Comparison of ENCODE assay signal across 8 mouse cellular contexts in genomic region chr4:139380207-139380748, GRCm38 (mm10). TPM values are rescaled to one million over a fixed set of nuclear protein-coding genes. Genes with fewer than 3 reads are reported as not detected.
DNase-seq lines count a peak whose midpoint lies in the region; ATAC-seq and TF ChIP-seq lines count a peak whose summit lies in the region.

No protein-coding gene starts in this region.

- under 1% methylated on average over 54 of the region's 54 CpGs for WGBS in forebrain, embryonic 16.5 days
- under 1% methylated on average over 52 of the region's 54 CpGs for WGBS in lung, embryonic 14.5 days
- WGBS in olfactory bulb, adult 2 months = under 1% methylated on average over 54 of the region's 54 CpGs
- under 1% methylated on average over 54 of the region's 54 CpGs for WGBS in thymus, adult 2 months

- peak overlapping the region; percentile 78 for H3K27ac ChIP-seq in forebrain, embryonic 16.5 days (ENCODE audit: low read length)
- H3K27ac ChIP-seq in layer of hippocampus, adult 2 months = peak overlapping the region; percentile 92
- H3K27ac ChIP-seq in lung, embryonic 14.5 days (ENCODE audit: low read depth) = peak overlapping the region; percentile 83
- H3K27ac ChIP-seq in olfactory bulb, adult 2 months (ENCODE audit: insufficient read depth, low read depth, low read length) = peak overlapping the region; percentile 73
- H3K27ac ChIP-seq in thymus, adult 2 months (ENCODE audit: control insufficient read depth, insufficient read depth, low read length) = peak overlapping the region; percentile 32; the same call in 1 of the 2 replicates

- intact Hi-C loops in heart, postnatal 36 days (cut with DNase I) = loop anchor here (1.0 kb wide), 1 partner anchor 28 kb away; the partner anchor contains the start of genes Emc1, Mrto4 and Ubr4

- peak; percentile 64 for TF ChIP-seq POLR2A in olfactory bulb, adult 2 months (IDR thresholded peaks at IDR 0.05; ENCODE audit: insufficient read depth, low read depth, low read length)
- peak; percentile 83 for TF ChIP-seq POLR2A in thymus, adult 2 months (IDR thresholded peaks at IDR 0.05; ENCODE audit: control insufficient read depth, extremely low read depth, insufficient read depth, low read length, poor library complexity)

- H3K4me1 ChIP-seq in G1E (ENCODE audit: insufficient read depth, low read depth, low read length) = peaks cover 40% of the 10 kb centered on the region
- peaks cover 20% of the 10 kb centered on the region for H3K4me1 ChIP-seq in forebrain, embryonic 16.5 days (replicated peaks; ENCODE audit: control insufficient read depth, insufficient read depth, low read length)
- H3K4me1 ChIP-seq in lung, embryonic 14.5 days (ENCODE audit: insufficient read depth) = peaks cover 5% of the 10 kb centered on the region; the same call in 1 of the 2 replicates
- H3K4me1 ChIP-seq in olfactory bulb, adult 2 months (ENCODE audit: control insufficient read depth, insufficient read depth, low read length) = peaks cover 5% of the 10 kb centered on the region
- H3K4me1 ChIP-seq in thymus, adult 2 months (replicated peaks; ENCODE audit: control insufficient read depth, insufficient read depth, low read length) = peaks cover 11% of the 10 kb centered on the region

- no peak for TF ChIP-seq CTCF in G1E (IDR thresholded peaks at IDR 0.05; ENCODE audit: low read depth, low read length)
- TF ChIP-seq CTCF in layer of hippocampus, adult 2 months (conservative IDR thresholded peaks at IDR 0.05) = peak; percentile 48
- peak; percentile 26 for TF ChIP-seq CTCF in lung, embryonic 14.5 days (IDR thresholded peaks at IDR 0.05; ENCODE audit: low read depth)
- TF ChIP-seq CTCF in olfactory bulb, adult 2 months (IDR thresholded peaks at IDR 0.05; ENCODE audit: insufficient read depth, low read depth, low read length) = no peak
- TF ChIP-seq CTCF in thymus, adult 2 months (IDR thresholded peaks at IDR 0.05; ENCODE audit: borderline replicate concordance, control insufficient read depth, extremely low read depth, insufficient read depth, low read length, poor library complexity) = peak; percentile 42; the same call in 1 of the 2 replicates

- H3K36me3 ChIP-seq in G1E (replicated peaks) = peaks cover 54% of the 10 kb centered on the region
- peaks cover 6% of the 10 kb centered on the region for H3K36me3 ChIP-seq in forebrain, embryonic 16.5 days (ENCODE audit: control insufficient read depth, insufficient read depth)
- H3K36me3 ChIP-seq in lung, embryonic 14.5 days (ENCODE audit: insufficient read depth) = peaks cover 29% of the 10 kb centered on the region
- peaks cover 3% of the 10 kb centered on the region; the same call in 1 of the 2 replicates for H3K36me3 ChIP-seq in thymus, adult 2 months (ENCODE audit: control insufficient read depth, insufficient read depth, low read length)

- DNase-seq in G1E (ENCODE audit: low spot score) = peak; percentile 94
- peak; percentile 98 to 100 for DNase-seq in cerebellum, adult 18-20 months
- DNase-seq in heart, postnatal 36 days = peak; percentile 100
- peak; percentile 100 for DNase-seq in layer of hippocampus, adult 2 months (ENCODE audit: low spot score in 2 of 2)
- DNase-seq in lung, embryonic 14.5 days = peak; percentile 100
- peak; percentile 100 for DNase-seq in thymus, adult 2 months

- peak; percentile 79 for ATAC-seq in G1E (ENCODE audit: extremely low read depth, insufficient number of reproducible peaks, low FRiP score, poor library complexity, severe bottlenecking)
- peak; percentile 95 for ATAC-seq in forebrain, embryonic 16.5 days
- peak; percentile 96 for ATAC-seq in lung, embryonic 14.5 days (ENCODE audit: insufficient read depth)

- H3K9me3 ChIP-seq in G1E (replicated peaks) = no peaks in the 10 kb centered on the region
- no peaks in the 10 kb centered on the region for H3K9me3 ChIP-seq in forebrain, embryonic 16.5 days (ENCODE audit: control insufficient read depth, low read length)
- no peaks in the 10 kb centered on the region for H3K9me3 ChIP-seq in lung, embryonic 14.5 days (ENCODE audit: low read depth, low read length)

- H3K9ac ChIP-seq in forebrain, embryonic 16.5 days (replicated peaks; ENCODE audit: low read depth, low read length) = peak overlapping the region; percentile 72
- H3K9ac ChIP-seq in lung, embryonic 14.5 days = peak overlapping the region; percentile 81

- H3K4me3 ChIP-seq in G1E (ENCODE audit: low read depth, low read length) = peak overlapping the region; percentile 84
- H3K4me3 ChIP-seq in forebrain, embryonic 16.5 days (replicated peaks; ENCODE audit: low read length) = peak overlapping the region; percentile 69
- peak overlapping the region; percentile 93 for H3K4me3 ChIP-seq in layer of hippocampus, adult 2 months
- H3K4me3 ChIP-seq in lung, embryonic 14.5 days (ENCODE audit: low read depth, low read length) = peak overlapping the region; percentile 85
- peak overlapping the region; percentile 86 for H3K4me3 ChIP-seq in olfactory bulb, adult 2 months (ENCODE audit: insufficient read depth, low read depth, low read length)
- peak overlapping the region; percentile 73 for H3K4me3 ChIP-seq in thymus, adult 2 months (ENCODE audit: control insufficient read depth, insufficient read depth, low read length)

- peak overlapping the region; percentile 95 for H3K4me2 ChIP-seq in forebrain, embryonic 16.5 days (ENCODE audit: low read length)
- peak overlapping the region; percentile 81 for H3K4me2 ChIP-seq in lung, embryonic 14.5 days

- H3K27me3 ChIP-seq in G1E (ENCODE audit: insufficient read depth, low read length) = no peaks in the 10 kb centered on the region
- H3K27me3 ChIP-seq in forebrain, embryonic 16.5 days (replicated peaks; ENCODE audit: control insufficient read depth, insufficient read depth, low read length) = no peaks in the 10 kb centered on the region
- H3K27me3 ChIP-seq in lung, embryonic 14.5 days (ENCODE audit: insufficient read depth, low read length) = no peaks in the 10 kb centered on the region
- no peaks in the 10 kb centered on the region for H3K27me3 ChIP-seq in thymus, adult 2 months (ENCODE audit: control insufficient read depth, insufficient read depth, low read length)

RNA-seq across cellular contexts. Expression of gene Ubr4, which starts 27.9 kb away (rescaled TPM):
- total RNA-seq in G1E (2014; fragmentation: Nextera tagmentation) (386 and 393 TPM in 2 replicates), G1E (2017) (62.2 and 68.1 TPM in 2 replicates)
- polyA plus RNA-seq in G1E (2012) = 67.8 and 132 TPM in 2 replicates
- polyA plus RNA-seq in forebrain, embryonic 16.5 days (2015; fragmentation: Nextera tagmentation; extraction: Ambion mirVana) = 84.3 and 87.7 TPM in 2 replicates
- total RNA-seq in heart, postnatal 36 days (2021) = 100 to 1,000 TPM; 107 to 109 TPM
- 100 to 1,000 TPM; 171 to 176 TPM for total RNA-seq in layer of hippocampus, adult 2 months (2021)
- polyA plus RNA-seq in lung, embryonic 14.5 days (2014; fragmentation: Nextera tagmentation; extraction: Ambion mirVana) = 82.2 and 84.5 TPM in 2 replicates
- 57.4 and 354 TPM in 2 replicates for polyA plus RNA-seq in olfactory bulb, adult 2 months (2012; ENCODE audit: insufficient read depth, insufficient read length, low replicate concordance, missing spikeins)
- 301 and 312 TPM in 2 replicates for polyA plus RNA-seq in thymus, adult 2 months (2012; rRNA removed)

RNA-seq across cellular contexts. Expression of gene Emc1, which starts 27.9 kb away (rescaled TPM):
- total RNA-seq in G1E (2014; fragmentation: Nextera tagmentation) (21.4 and 26.9 TPM in 2 replicates), G1E (2017) (20.3 and 20.8 TPM in 2 replicates)
- polyA plus RNA-seq in G1E (2012) = 5.3 and 9.4 TPM in 2 replicates
- 43.2 and 45.6 TPM in 2 replicates for polyA plus RNA-seq in forebrain, embryonic 16.5 days (2015; fragmentation: Nextera tagmentation; extraction: Ambion mirVana)
- total RNA-seq in heart, postnatal 36 days (2021) = 10 to 100 TPM; 50.2 to 50.6 TPM
- total RNA-seq in layer of hippocampus, adult 2 months (2021) = 10 to 100 TPM; 90.8 to 96.6 TPM
- polyA plus RNA-seq in lung, embryonic 14.5 days (2014; fragmentation: Nextera tagmentation; extraction: Ambion mirVana) = 28.7 and 31.0 TPM in 2 replicates
- not detected in 2 replicates for polyA plus RNA-seq in olfactory bulb, adult 2 months (2012; ENCODE audit: insufficient read depth, insufficient read length, low replicate concordance, missing spikeins)
- polyA plus RNA-seq in thymus, adult 2 months (2012; rRNA removed) = 34.2 and 41.6 TPM in 2 replicates

RNA-seq across cellular contexts. Expression of gene Mrto4, which starts 27.9 kb away (rescaled TPM):
- total RNA-seq in G1E (2014; fragmentation: Nextera tagmentation) (60.7 and 78.4 TPM in 2 replicates), G1E (2017) (65.6 and 75.9 TPM in 2 replicates)
- polyA plus RNA-seq in G1E (2012) = 68.6 and 97.0 TPM in 2 replicates
- polyA plus RNA-seq in forebrain, embryonic 16.5 days (2015; fragmentation: Nextera tagmentation; extraction: Ambion mirVana) = 109 and 111 TPM in 2 replicates
- 10 to 100 TPM; 26.8 to 28.6 TPM for total RNA-seq in heart, postnatal 36 days (2021)
- 10 to 100 TPM; 51.5 to 53.6 TPM for total RNA-seq in layer of hippocampus, adult 2 months (2021)
- polyA plus RNA-seq in lung, embryonic 14.5 days (2014; fragmentation: Nextera tagmentation; extraction: Ambion mirVana) = 118 and 136 TPM in 2 replicates
- polyA plus RNA-seq in olfactory bulb, adult 2 months (2012; ENCODE audit: insufficient read depth, insufficient read length, low replicate concordance, missing spikeins) = not detected in 2 replicates
- 33.7 and 37.6 TPM in 2 replicates for polyA plus RNA-seq in thymus, adult 2 months (2012; rRNA removed)

Comparison
In these comparisons a context has a peak if more than half of its experiments do, and no peak if none do; other contexts are left out.
1. Peak in every context shown above with its lines: DNase-seq, ATAC-seq, H3K4me3 ChIP-seq and H3K27ac ChIP-seq.
2. CTCF ChIP-seq: peak in layer of hippocampus, adult 2 months (single experiment), lung, embryonic 14.5 days (single experiment) and thymus, adult 2 months (single experiment); none in G1E (single experiment) and olfactory bulb, adult 2 months (single experiment).
3. H3K27ac ChIP-seq: peak in every context shown above with its lines; median percentile 92 in layer of hippocampus, adult 2 months; 83 in lung, embryonic 14.5 days; 78 in forebrain, embryonic 16.5 days; 73 in olfactory bulb, adult 2 months; 32 in thymus, adult 2 months.
4. RNA of gene Mrto4, which starts 27.9 kb away (polyA plus RNA-seq): 118 to 136 TPM in lung, embryonic 14.5 days, 109 to 111 TPM in forebrain, embryonic 16.5 days, 68.6 to 97.0 TPM in G1E and 33.7 to 37.6 TPM in thymus, adult 2 months; not detected in olfactory bulb, adult 2 months; every median in the first group is over 10 times any median in the second.